Mouse (Mus musculus) kidney, embryonic 16.5 days (tissue): Measurements from ENCODE around the gene Fam104a. TPM values are rescaled to one million over a fixed set of nuclear protein-coding genes. Genes with fewer than 3 reads are reported as not detected.

Experiments
- ATAC-seq: fragments of 200-750 bp; cut with Nextera tagmentation; 2 replicates; pipeline ENCODE4 v1.8.0; 2017; ENCODE audit warnings: moderate TSS enrichment; ENCODE audit not compliant: low FRiP score, low TSS enrichment
- H3K27ac ChIP-seq: fragments of 300-500 bp; sonication (generic); 2 replicates; pipeline ENCODE4 v1.5.1; 2014; ENCODE audit warnings: low read length
- H3K27me3 ChIP-seq: fragments of 300-500 bp; sonication (generic); 2 replicates; pipeline ENCODE4 v1.6.1; 2014; ENCODE audit warnings: low read length, control low read depth, mixed read lengths; ENCODE audit not compliant: insufficient read depth
- H3K36me3 ChIP-seq: fragments of 300-500 bp; sonication (generic); 2 replicates; pipeline ENCODE4 v1.6.1; 2014; ENCODE audit warnings: low read length, control low read depth, mixed read lengths; ENCODE audit not compliant: insufficient read depth
- H3K4me1 ChIP-seq: fragments of 300-500 bp; sonication (generic); 2 replicates; pipeline ENCODE4 v1.6.1; 2014; ENCODE audit warnings: low read length, control low read depth, mixed read lengths; ENCODE audit not compliant: insufficient read depth
- H3K4me2 ChIP-seq: fragments of 300-500 bp; sonication (generic); replicated peaks from 2 replicates; pipeline ENCODE4 v1.6.1; 2014; ENCODE audit warnings: low read depth, low read length
- H3K4me3 ChIP-seq: fragments of 300-500 bp; sonication (generic); 2 replicates; pipeline ENCODE4 v1.5.1; 2014; ENCODE audit warnings: mild to moderate bottlenecking, low read length
- H3K9ac ChIP-seq: fragments of 300-500 bp; sonication (generic); replicated peaks from 2 replicates; pipeline ENCODE4 v1.6.1; 2014; ENCODE audit warnings: low read length
- H3K9me3 ChIP-seq: fragments of 300-500 bp; sonication (generic); 2 replicates; pipeline ENCODE4 v1.6.1; 2016; ENCODE audit warnings: low read length, control low read depth
- WGBS: fragments of 180-500 bp; shearing (Covaris S2); extraction: QIAGEN DNeasy Blood & Tissue Kit; methylation state at CpG from one replicate; pipeline ENCODE4 v1.1.7; 2014; 5-methylcytosine and 5-hydroxymethylcytosine counted together
- polyA plus RNA-seq: library from polyadenylated mRNA; unstranded; fragments of >200 nt; fragmentation: Nextera tagmentation; extraction: Ambion mirVana; gene quantifications from 2 replicates; pipeline ENCODE4 v1.2.1, GENCODE M21; 2015

The Fam104a gene
- polyA plus RNA-seq, 1 experiment from 2014 or later = 45.7 TPM

GRCm38 (mm10) chr11:113684707-113685426, 912 bp upstream of the Fam104a start:
- ATAC-seq = no peak
- no peaks in the 10 kb centered on the region for H3K27me3 ChIP-seq
- peak overlapping the region; percentile 98 for H3K4me3 ChIP-seq
- peak overlapping the region; percentile 94 for H3K9ac ChIP-seq
- peak overlapping the region; percentile 97 for H3K27ac ChIP-seq
- peak overlapping the region; percentile 84 for H3K4me2 ChIP-seq
- no peaks in the 10 kb centered on the region for H3K9me3 ChIP-seq
- WGBS = 41% methylated on average over 25 of the region's 25 CpGs
- H3K36me3 ChIP-seq = peaks cover 23% of the 10 kb centered on the region
- H3K4me1 ChIP-seq = peaks cover 34% of the 10 kb centered on the region

DNA sequence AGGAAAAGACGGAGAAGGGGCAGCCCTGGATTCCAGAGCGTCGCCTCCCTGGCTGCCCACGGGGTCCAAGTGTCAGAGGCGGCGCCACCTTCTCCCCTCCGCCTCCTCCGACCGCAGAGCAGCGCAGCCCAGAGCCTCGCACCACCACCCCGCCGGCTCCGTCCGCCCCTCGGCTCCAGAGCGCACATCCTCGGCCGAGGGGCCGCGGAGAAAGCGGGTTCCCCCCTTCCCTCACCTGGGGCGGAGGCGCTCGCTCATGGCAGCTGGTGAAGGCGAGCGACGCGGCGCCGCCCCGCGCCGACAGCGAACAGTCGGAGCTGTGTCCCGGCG, 363 bp downstream of the Fam104a start:
- ATAC-seq = peak; percentile 75
- Histone ChIP-seq H3K27ac (peak overlapping the region; percentile 97), H3K36me3 (peaks cover 11% of the 10 kb centered on the region), H3K27me3 (no peaks in the 10 kb centered on the region), H3K4me1 (peaks cover 34% of the 10 kb centered on the region), H3K4me2 (peak overlapping the region; percentile 67), H3K9me3 (no peaks in the 10 kb centered on the region), H3K4me3 (peak overlapping the region; percentile 98), H3K9ac (peak overlapping the region; percentile 94)
- WGBS = 0% methylated on average over 17 of the region's 38 CpGs

DNA sequence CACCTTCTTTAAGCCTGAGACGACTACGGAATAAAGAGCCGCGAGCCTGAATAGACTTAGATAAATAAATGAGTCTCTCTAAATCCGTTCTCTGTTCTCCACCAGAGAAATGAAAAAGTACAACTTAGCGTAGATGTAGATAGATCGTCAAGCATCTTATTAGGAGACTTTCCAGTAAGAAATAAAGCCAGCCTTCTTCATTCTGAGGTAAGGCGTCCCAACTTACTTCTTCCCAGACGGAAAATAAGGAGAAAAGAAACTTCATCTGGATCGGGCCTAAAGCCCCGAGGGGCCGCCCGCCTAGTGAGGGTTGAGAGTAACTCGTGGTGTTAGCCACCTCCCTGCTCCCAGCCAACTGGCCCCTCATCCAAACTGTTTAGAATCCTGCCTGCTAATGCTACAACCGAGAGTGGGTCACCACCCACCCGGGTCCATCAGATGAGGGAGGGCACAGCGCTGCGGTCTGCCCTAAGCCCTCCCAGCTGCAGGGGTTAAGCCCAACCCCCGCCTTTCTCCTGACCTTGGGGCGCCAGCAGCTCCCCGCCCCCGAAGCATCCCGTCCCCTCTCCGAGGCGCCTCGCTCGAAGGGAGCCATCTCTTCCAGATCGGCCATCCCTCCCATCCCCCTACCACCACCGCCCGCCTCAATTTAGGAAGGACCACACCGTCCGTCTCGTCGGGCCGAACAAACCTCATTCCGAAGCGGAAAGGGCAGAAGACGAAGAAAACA, 893 bp downstream of the Fam104a start:
- Histone ChIP-seq H3K27me3 (no peaks in the 10 kb centered on the region), H3K4me2 (peak overlapping the region; percentile 67), H3K9ac (peak overlapping the region; percentile 94), H3K36me3 (peaks cover 5% of the 10 kb centered on the region), H3K4me3 (peak overlapping the region; percentile 98), H3K9me3 (no peaks in the 10 kb centered on the region), H3K27ac (peak overlapping the region; percentile 97), H3K4me1 (peaks cover 34% of the 10 kb centered on the region)
- ATAC-seq = peak; percentile 46
- 1% methylated on average over 37 of the region's 38 CpGs for WGBS

- H3K4me3 ChIP-seq = no peak overlapping the region
- no peak for ATAC-seq
These were observed 2.0 kb downstream of the Fam104a start for GRCm38 (mm10) chr11:113681979-113682378.

DNA sequence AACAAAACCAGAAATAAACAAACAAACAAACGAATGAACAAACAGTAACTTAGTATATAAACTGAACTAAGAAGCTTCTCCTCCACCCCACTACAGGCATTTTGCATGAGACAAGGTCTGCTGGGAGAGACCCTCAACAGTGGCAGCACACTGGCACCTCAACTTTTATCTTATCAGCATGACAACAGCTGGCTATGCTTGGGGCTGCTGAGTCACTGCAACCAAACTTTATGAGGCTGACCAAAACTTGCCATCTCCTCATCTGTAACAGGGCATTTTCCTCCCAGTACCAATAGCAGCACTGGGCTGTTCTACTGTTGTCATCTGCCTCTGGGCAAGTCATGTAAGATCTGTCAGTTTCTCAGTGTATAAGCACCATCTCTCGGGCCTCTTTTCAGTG, 3.0 kb downstream of the Fam104a start:
- Histone ChIP-seq H3K27me3 (no peaks in the 10 kb centered on the region), H3K4me1 (peaks cover 28% of the 10 kb centered on the region), H3K4me2 (no peak overlapping the region), H3K4me3 (no peak overlapping the region), H3K27ac (no peak overlapping the region), H3K9me3 (no peaks in the 10 kb centered on the region), H3K36me3 (peaks cover 9% of the 10 kb centered on the region), H3K9ac (no peak overlapping the region)
- no peak for ATAC-seq
- 75% methylated on average over 2 of the region's 2 CpGs for WGBS

More at GRCm38 (mm10) chr11:113681979-113682378, 2.0 kb downstream of the Fam104a start:
- no peaks in the 10 kb centered on the region for H3K27me3 ChIP-seq
- H3K4me1 ChIP-seq = peaks cover 32% of the 10 kb centered on the region
- H3K9me3 ChIP-seq = no peaks in the 10 kb centered on the region
- H3K9ac ChIP-seq = no peak overlapping the region
- H3K36me3 ChIP-seq = peaks cover 1% of the 10 kb centered on the region; the same call in 1 of the 2 replicates
- H3K27ac ChIP-seq = no peak overlapping the region
- peak overlapping the region; percentile 67; the same call in 1 of the 2 replicates for H3K4me2 ChIP-seq

DNA sequence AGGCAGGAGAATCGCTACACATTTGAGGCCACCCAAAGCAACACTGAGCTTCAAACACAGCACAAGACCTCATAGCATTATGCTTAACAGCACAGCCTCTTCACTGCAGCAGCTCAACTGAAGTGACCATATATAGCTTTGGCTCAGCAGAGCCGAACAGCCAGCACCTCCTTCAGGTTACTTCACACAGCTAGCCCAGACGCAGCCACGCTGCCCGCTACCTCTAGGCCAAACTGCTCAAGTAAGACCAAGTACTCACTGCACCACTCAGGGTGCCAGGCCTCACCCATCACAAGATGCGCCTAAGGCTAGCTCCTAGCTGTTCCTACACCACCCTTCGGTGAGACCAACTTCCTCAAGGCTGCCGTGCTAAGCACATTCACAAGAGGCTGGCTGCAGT, 5.6 kb downstream of the Fam104a start:
- H3K27ac ChIP-seq = no peak overlapping the region

DNA sequence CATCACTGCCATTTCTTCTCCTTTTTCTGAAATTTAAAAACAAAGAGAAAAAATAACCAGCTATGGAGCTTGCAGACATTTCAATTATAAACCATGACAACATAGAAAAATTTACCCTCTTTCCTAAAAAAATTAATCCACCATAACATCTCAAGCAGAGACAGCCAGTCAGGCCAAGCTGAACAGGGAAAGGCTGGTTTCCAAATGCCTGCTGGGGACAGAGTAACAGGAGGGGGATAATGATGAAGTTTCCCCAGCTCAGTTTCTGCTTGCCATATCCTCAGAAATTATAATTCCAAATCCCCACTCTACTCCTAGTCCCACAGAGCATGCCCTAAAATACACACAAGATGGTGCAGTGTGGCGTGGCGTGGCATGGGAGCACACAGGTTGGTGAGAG, 6.6 kb downstream of the Fam104a start:
- Histone ChIP-seq H3K9ac (no peak overlapping the region), H3K27ac (no peak overlapping the region), H3K4me3 (no peak overlapping the region), H3K9me3 (no peaks in the 10 kb centered on the region), H3K4me1 (peaks cover 13% of the 10 kb centered on the region), H3K36me3 (peaks cover 22% of the 10 kb centered on the region), H3K4me2 (no peak overlapping the region), H3K27me3 (no peaks in the 10 kb centered on the region)
- ATAC-seq = no peak
- 96% methylated on average over 2 of the region's 2 CpGs for WGBS

More for the DNA sequence above, 5.6 kb downstream of the Fam104a start:
- H3K4me2 ChIP-seq = no peak overlapping the region
- no peaks in the 10 kb centered on the region for H3K9me3 ChIP-seq
- H3K27me3 ChIP-seq = no peaks in the 10 kb centered on the region
- H3K4me3 ChIP-seq = no peak overlapping the region
- 79% methylated on average over 8 of the region's 8 CpGs for WGBS
- H3K36me3 ChIP-seq = peaks cover 15% of the 10 kb centered on the region
- ATAC-seq = 0 out of 2 replicates have a peak, but pooled peaks have one; percentile 28
- H3K4me1 ChIP-seq = peaks cover 17% of the 10 kb centered on the region
- H3K9ac ChIP-seq = no peak overlapping the region

DNA sequence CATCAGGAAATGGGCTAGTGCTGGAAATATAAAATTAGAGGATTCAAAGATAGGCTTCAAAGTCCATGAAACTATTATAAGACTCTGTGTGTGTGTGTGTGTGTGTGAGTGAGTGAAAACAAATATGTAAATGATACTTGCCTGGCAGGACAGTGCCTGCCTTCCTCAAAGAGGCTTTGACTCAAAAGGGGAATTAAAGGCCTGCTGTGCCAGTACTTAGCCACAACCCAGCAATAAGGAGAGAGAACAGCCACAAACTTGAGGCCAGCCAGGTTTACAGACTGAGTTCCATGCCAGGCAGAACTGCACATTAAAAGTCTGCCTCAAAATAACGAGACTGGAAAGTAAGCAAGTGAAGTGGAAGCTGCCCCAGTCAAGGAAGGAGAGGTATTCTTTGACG, 7.1 kb downstream of the Fam104a start:
- Histone ChIP-seq H3K27me3 (no peaks in the 10 kb centered on the region), H3K27ac (no peak overlapping the region), H3K4me3 (no peak overlapping the region), H3K9me3 (no peaks in the 10 kb centered on the region), H3K36me3 (peaks cover 25% of the 10 kb centered on the region), H3K9ac (no peak overlapping the region), H3K4me2 (no peak overlapping the region), H3K4me1 (peaks cover 8% of the 10 kb centered on the region; the same call in 1 of the 2 replicates)
- ATAC-seq = no peak
- 80% methylated on average over 2 of the region's 2 CpGs for WGBS

DNA sequence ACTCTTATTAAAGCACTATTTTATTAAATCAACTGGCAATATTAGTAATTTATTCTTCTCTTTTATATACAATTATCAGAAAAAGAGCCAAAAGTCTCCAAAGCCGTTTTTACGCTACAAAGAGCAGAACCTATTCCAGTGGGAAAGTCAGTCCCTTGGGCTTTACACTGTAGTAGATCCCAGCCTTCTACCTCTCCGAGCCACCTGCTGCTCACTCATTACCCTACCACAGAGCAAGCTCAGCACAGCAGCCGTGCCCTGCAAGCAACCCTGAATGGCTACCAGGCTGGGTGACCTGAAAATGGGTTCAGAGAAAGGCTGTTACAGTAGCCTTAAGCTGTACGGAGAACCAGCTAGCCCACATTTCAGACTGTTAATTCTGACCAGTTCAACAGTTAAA, 9.4 kb downstream of the Fam104a start:
- Histone ChIP-seq H3K9ac (no peak overlapping the region), H3K9me3 (no peaks in the 10 kb centered on the region), H3K36me3 (peaks cover 29% of the 10 kb centered on the region), H3K27me3 (no peaks in the 10 kb centered on the region), H3K4me3 (no peak overlapping the region), H3K4me1 (no peaks in the 10 kb centered on the region), H3K27ac (no peak overlapping the region), H3K4me2 (no peak overlapping the region)
- ATAC-seq = no peak
- 92% methylated on average over 5 of the region's 5 CpGs for WGBS

GRCm38 (mm10) chr11:113673614-113674013, 10.3 kb downstream of the Fam104a start:
- H3K36me3 ChIP-seq = peaks cover 31% of the 10 kb centered on the region

More at GRCm38 (mm10) chr11:113673614-113674013, 10.3 kb downstream of the Fam104a start:
- 90% methylated on average over 4 of the region's 4 CpGs for WGBS
- ATAC-seq = no peak
- Histone ChIP-seq H3K9me3 (no peaks in the 10 kb centered on the region), H3K4me1 (peaks cover 3% of the 10 kb centered on the region; the same call in 1 of the 2 replicates), H3K4me3 (no peak overlapping the region), H3K27ac (no peak overlapping the region), H3K27me3 (no peaks in the 10 kb centered on the region), H3K4me2 (no peak overlapping the region), H3K9ac (no peak overlapping the region)
